Mouse (Mus musculus): Measurements from ENCODE around the gene Npnt. TPM values are rescaled to one million over a fixed set of nuclear protein-coding genes. Genes with fewer than 3 reads are reported as not detected.

The Npnt gene
- polyA plus RNA-seq, 1 experiment from 2014 or later, result 28.0 TPM

DNA sequence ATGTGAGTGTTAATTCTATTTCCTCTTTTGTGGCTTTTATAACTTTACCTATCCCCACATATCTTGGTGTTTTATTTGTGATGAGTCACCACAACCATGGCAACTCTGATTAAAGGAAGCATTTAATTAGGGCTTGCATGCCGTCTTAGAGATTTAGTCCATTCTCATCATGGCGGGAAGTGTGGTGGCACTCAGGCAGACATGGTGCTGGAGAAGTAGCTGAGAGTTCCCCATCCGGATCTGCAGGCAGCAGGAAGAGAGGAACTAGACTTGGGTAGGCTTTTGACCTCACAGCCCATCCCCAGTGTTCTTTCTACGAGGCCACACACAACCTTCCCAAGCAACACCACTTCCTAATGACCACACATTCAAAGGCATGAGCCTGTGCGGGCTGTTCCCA lies 16.2 kb upstream of the Npnt start:
- no peak for ATAC-seq (ENCODE audit: low FRiP score, low TSS enrichment)
- 83% methylated on average over 5 of the region's 5 CpGs for WGBS

DNA sequence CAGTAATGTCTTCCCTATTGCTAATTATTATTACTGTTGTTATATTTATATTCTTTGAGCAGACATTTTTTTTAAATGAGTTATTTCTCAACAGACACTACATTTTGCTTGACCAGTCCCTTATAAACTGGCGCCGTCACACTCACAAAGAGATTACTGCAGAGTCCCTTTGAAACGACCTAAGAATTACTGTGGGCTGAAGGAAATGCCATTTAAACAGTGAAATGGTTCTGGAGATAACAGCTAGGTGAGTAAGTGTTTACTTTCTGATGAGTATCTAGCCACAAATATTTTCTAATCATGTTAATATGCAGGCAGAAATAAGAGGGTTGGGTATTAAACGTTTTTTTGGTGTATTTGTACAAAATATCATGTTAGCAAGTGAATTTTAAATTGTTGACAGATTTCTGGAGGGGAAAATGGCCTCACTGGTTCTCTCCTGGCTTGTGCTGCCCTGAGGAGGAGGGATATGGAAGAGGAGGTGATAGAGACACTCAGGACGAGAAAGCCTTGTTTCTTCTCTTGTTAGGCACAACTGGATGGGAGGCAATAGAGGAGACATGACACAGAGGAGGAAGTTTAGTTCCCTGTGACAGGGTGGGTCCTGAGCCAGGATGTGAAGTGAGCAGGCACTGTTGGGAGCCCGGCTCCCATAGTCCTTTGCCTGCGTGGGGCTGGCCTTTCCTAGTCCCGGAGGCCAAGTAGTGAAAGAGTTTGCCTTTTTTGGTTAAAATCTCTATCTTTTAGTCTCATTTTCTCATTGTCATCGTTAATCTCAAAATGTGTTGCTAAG lies 14.8 kb upstream of the Npnt start:
- no peak overlapping the region for H3K4me2 ChIP-seq (ENCODE audit: low read length)
- no peaks in the 10 kb centered on the region for H3K9me3 ChIP-seq (ENCODE audit: control insufficient read depth, low read length)
- no peak overlapping the region for H3K27ac ChIP-seq (replicated peaks; ENCODE audit: low read depth, low read length)
- no peaks in the 10 kb centered on the region for H3K27me3 ChIP-seq (ENCODE audit: control insufficient read depth, insufficient read depth, low read length)
- no peaks in the 10 kb centered on the region for H3K4me1 ChIP-seq (ENCODE audit: control insufficient read depth, insufficient read depth, low read length)
- no peak for ATAC-seq (ENCODE audit: low FRiP score, low TSS enrichment)
- WGBS, result 73% methylated on average over 9 of the region's 9 CpGs
- no peak for DNase-seq
- no peaks in the 10 kb centered on the region for H3K36me3 ChIP-seq (ENCODE audit: control insufficient read depth, insufficient read depth, low read length)
- no peak overlapping the region for H3K9ac ChIP-seq (replicated peaks; ENCODE audit: low read length)
- no peak overlapping the region for H3K4me3 ChIP-seq (replicated peaks; ENCODE audit: low read depth, low read length)

More for the DNA sequence above, 16.2 kb upstream of the Npnt start:
- Histone ChIP-seq H3K36me3 (ENCODE audit: control insufficient read depth, insufficient read depth, low read length) (no peaks in the 10 kb centered on the region), H3K27ac (replicated peaks; ENCODE audit: low read depth, low read length) (no peak overlapping the region), H3K9me3 (ENCODE audit: control insufficient read depth, low read length) (no peaks in the 10 kb centered on the region), H3K4me3 (replicated peaks; ENCODE audit: low read depth, low read length) (no peak overlapping the region), H3K9ac (replicated peaks; ENCODE audit: low read length) (no peak overlapping the region), H3K4me2 (ENCODE audit: low read length) (no peak overlapping the region), H3K27me3 (ENCODE audit: control insufficient read depth, insufficient read depth, low read length) (no peaks in the 10 kb centered on the region), H3K4me1 (ENCODE audit: control insufficient read depth, insufficient read depth, low read length) (no peaks in the 10 kb centered on the region)
- DNase-seq, result no peak

DNA sequence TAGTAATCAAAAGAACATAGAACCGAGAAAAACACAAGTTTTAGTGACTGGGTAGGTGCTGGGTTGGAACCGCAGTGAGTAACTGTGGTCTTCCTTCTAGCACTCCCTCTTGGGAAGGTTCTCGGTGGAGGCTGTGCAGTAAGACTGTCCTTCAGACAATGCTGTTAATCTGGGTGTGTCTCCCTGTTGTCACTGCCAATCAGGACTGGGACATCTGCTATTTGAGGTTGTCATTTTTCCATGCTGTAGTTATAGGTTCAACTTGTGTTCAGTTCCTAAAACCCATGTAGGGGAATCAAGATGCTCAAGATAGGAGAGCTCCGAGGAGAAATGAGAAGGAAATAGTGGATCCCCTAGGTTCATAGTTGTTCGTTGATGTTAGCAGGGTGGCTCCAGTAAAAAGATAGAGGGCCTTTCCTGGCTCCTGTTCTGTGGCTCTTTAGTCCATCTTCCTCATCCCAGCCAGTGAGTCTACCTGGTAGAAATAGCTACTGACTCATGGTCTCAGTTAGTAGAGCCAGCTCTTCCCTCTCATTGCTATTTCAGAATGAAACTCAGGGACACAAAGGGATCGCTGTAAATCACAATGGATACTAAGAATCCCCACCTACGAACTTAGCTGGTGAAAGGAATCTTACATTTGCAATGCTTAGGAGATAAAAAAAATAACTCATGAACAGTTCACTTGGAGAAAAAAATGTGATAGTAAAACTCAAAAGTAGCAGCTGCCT lies 12.7 kb upstream of the Npnt start:
- WGBS, result 91% methylated on average over 7 of the region's 7 CpGs

DNA sequence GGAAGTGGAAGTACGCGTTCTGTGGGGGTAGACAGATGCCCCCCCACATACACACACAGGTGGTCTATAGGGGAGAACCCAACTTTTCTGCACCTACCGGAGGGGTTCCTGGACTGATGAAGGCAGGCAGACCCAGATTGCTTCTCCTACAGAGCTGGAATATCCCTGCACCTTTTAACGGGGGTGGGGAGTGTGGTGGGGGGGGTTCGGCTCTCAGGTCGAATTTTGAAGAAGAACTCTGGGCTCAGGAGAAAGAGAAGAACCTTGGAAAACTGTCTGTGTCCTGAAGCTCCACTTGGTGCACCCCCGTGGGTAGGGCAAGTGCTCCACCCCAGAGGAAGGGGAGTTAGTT lies 414 bp upstream of the Npnt start:
- no peaks in the 10 kb centered on the region for H3K36me3 ChIP-seq (ENCODE audit: control insufficient read depth, insufficient read depth, low read length)
- DNase-seq (no peak), ATAC-seq (ENCODE audit: low FRiP score, low TSS enrichment) (no peak)
- peak overlapping the region; percentile 98 for H3K4me2 ChIP-seq (ENCODE audit: low read length)
- H3K9me3 ChIP-seq (ENCODE audit: control insufficient read depth, low read length), result no peaks in the 10 kb centered on the region
- peaks cover 11% of the 10 kb centered on the region; the same call in 1 of the 2 replicates for H3K4me1 ChIP-seq (ENCODE audit: control insufficient read depth, insufficient read depth, low read length)
- H3K27me3 ChIP-seq (ENCODE audit: control insufficient read depth, insufficient read depth, low read length), result peaks cover 3% of the 10 kb centered on the region; the same call in 1 of the 2 replicates
- 5% methylated on average over 7 of the region's 7 CpGs for WGBS
- H3K4me3 ChIP-seq (replicated peaks; ENCODE audit: low read depth, low read length), result peak overlapping the region; percentile 71
- peak overlapping the region; percentile 66 for H3K9ac ChIP-seq (replicated peaks; ENCODE audit: low read length)
- no peak overlapping the region for H3K27ac ChIP-seq (replicated peaks; ENCODE audit: low read depth, low read length)

More for the DNA sequence above, 12.7 kb upstream of the Npnt start:
- DNase-seq, result no peak
- Histone ChIP-seq H3K4me1 (ENCODE audit: control insufficient read depth, insufficient read depth, low read length) (no peaks in the 10 kb centered on the region), H3K4me3 (replicated peaks; ENCODE audit: low read depth, low read length) (no peak overlapping the region), H3K27ac (replicated peaks; ENCODE audit: low read depth, low read length) (no peak overlapping the region), H3K27me3 (ENCODE audit: control insufficient read depth, insufficient read depth, low read length) (no peaks in the 10 kb centered on the region), H3K36me3 (ENCODE audit: control insufficient read depth, insufficient read depth, low read length) (no peaks in the 10 kb centered on the region), H3K9me3 (ENCODE audit: control insufficient read depth, low read length) (no peaks in the 10 kb centered on the region), H3K9ac (replicated peaks; ENCODE audit: low read length) (no peak overlapping the region), H3K4me2 (ENCODE audit: low read length) (no peak overlapping the region)
- no peak for ATAC-seq (ENCODE audit: low FRiP score, low TSS enrichment)

DNA sequence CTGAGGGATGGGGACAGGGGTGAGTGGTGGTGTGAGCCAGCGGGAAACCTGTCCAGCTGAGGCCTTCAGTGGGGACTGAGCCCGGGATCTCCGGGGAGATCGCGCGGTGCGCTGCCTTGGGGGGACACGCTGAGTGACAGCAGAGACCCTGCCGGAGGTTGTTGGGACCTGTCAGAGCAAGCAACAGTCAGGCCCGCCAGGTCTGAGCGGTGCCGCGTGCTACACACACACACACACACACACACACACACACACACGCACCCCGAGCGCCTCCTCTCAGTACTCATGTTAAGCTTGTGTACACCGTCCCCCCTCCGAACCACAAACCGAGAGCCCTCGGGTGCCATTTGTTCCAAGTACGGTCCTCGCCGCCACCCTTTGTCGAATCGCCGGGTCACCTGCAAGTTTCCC lies 706 bp downstream of the Npnt start:
- Histone ChIP-seq H3K9me3 (ENCODE audit: control insufficient read depth, low read length) (no peaks in the 10 kb centered on the region), H3K4me2 (ENCODE audit: low read length) (peak overlapping the region; percentile 98), H3K27ac (replicated peaks; ENCODE audit: low read depth, low read length) (no peak overlapping the region), H3K9ac (replicated peaks; ENCODE audit: low read length) (peak overlapping the region; percentile 66), H3K4me3 (replicated peaks; ENCODE audit: low read depth, low read length) (peak overlapping the region; percentile 71), H3K27me3 (ENCODE audit: control insufficient read depth, insufficient read depth, low read length) (peaks cover 3% of the 10 kb centered on the region; the same call in 1 of the 2 replicates), H3K4me1 (ENCODE audit: control insufficient read depth, insufficient read depth, low read length) (peaks cover 11% of the 10 kb centered on the region; the same call in 1 of the 2 replicates), H3K36me3 (ENCODE audit: control insufficient read depth, insufficient read depth, low read length) (no peaks in the 10 kb centered on the region)
- 0% methylated on average over 26 of the region's 26 CpGs for WGBS
- ATAC-seq (ENCODE audit: low FRiP score, low TSS enrichment) (peak; percentile 70), DNase-seq (peak; percentile 67)

DNA sequence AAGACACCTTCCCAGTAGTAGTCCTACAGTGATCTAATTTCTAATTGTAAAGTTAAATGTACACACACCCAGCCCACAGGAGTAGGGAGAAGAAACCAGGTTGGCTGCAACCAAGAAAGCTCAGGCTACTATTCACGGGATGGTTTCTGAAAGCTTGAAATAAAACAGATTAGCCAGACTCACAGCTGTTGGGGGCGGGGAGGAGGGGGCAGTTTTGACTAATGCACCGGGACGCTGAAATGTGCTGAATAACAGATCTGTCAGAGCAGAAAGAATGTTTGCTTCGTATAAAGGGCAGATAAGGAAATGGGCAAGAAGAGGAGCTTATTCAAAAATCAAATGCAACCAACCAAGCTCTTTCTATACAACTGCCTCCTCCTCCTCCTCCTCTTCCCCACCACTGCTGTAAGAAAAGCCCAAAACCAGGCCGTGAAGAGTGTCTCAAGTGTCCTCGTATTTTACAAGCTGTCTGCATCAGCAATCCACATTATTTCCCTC lies 1.7 kb downstream of the Npnt start:
- Histone ChIP-seq H3K27me3 (ENCODE audit: control insufficient read depth, insufficient read depth, low read length) (peaks cover 3% of the 10 kb centered on the region; the same call in 1 of the 2 replicates), H3K27ac (replicated peaks; ENCODE audit: low read depth, low read length) (no peak overlapping the region), H3K4me2 (ENCODE audit: low read length) (peak overlapping the region; percentile 98), H3K9me3 (ENCODE audit: control insufficient read depth, low read length) (no peaks in the 10 kb centered on the region), H3K4me3 (replicated peaks; ENCODE audit: low read depth, low read length) (peak overlapping the region; percentile 71), H3K36me3 (ENCODE audit: control insufficient read depth, insufficient read depth, low read length) (no peaks in the 10 kb centered on the region), H3K4me1 (ENCODE audit: control insufficient read depth, insufficient read depth, low read length) (peaks cover 11% of the 10 kb centered on the region; the same call in 1 of the 2 replicates), H3K9ac (replicated peaks; ENCODE audit: low read length) (no peak overlapping the region)
- WGBS, result 5% methylated on average over 7 of the region's 7 CpGs
- peak; percentile 35 for DNase-seq
- ATAC-seq (ENCODE audit: low FRiP score, low TSS enrichment), result no peak

DNA sequence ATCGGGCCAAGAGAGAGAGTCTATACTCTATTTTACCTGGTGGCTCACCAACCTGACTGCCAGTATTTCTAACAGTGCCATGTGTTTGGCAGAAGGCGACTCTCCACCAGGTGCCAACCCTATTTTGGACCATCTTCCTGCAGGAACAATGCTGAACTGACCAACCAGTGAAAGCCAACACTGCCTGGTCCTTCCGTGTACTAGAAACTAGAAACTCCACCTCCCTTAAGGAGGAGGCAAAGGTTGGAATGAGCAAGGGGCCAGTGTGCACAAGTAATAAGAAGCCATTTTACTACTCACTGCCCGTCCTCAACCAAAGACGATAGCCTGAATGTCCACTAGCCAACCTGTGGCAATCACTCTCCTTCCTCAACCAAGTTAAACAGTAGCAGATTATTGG lies 4.0 kb downstream of the Npnt start:
- Histone ChIP-seq H3K4me2 (ENCODE audit: low read length) (no peak overlapping the region), H3K36me3 (ENCODE audit: control insufficient read depth, insufficient read depth, low read length) (no peaks in the 10 kb centered on the region), H3K27ac (replicated peaks; ENCODE audit: low read depth, low read length) (no peak overlapping the region), H3K9me3 (ENCODE audit: control insufficient read depth, low read length) (no peaks in the 10 kb centered on the region), H3K27me3 (ENCODE audit: control insufficient read depth, insufficient read depth, low read length) (peaks cover 3% of the 10 kb centered on the region; the same call in 1 of the 2 replicates), H3K9ac (replicated peaks; ENCODE audit: low read length) (no peak overlapping the region), H3K4me3 (replicated peaks; ENCODE audit: low read depth, low read length) (no peak overlapping the region), H3K4me1 (ENCODE audit: control insufficient read depth, insufficient read depth, low read length) (peaks cover 11% of the 10 kb centered on the region; the same call in 1 of the 2 replicates)
- no peak for DNase-seq
- WGBS, result 96% methylated on average over 5 of the region's 5 CpGs
- ATAC-seq (ENCODE audit: low FRiP score, low TSS enrichment), result no peak

DNA sequence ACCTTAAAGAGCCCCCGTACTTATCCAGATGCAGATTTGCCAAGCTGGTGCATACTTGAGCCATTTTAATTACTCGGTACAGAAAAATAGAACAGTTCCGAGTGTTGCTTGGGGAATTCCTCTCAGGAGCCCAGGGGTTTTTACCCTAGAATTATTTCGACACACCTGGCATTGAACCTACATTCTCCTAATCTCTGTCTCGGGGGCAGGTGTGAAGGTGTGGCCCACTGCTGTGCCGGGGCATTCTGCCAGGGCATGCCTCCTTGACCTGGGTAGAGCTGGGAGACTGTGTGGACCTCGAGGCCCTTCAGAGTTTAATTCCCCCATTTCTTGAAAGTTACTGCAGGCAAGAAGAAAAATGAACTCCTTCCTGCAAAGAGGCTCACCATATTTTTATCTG lies 4.4 kb downstream of the Npnt start:
- no peak for ATAC-seq (ENCODE audit: low FRiP score, low TSS enrichment)
- no peak overlapping the region for H3K27ac ChIP-seq (replicated peaks; ENCODE audit: low read depth, low read length)
- H3K4me1 ChIP-seq (ENCODE audit: control insufficient read depth, insufficient read depth, low read length), result peaks cover 11% of the 10 kb centered on the region; the same call in 1 of the 2 replicates
- H3K9me3 ChIP-seq (ENCODE audit: control insufficient read depth, low read length), result no peaks in the 10 kb centered on the region
- no peaks in the 10 kb centered on the region for H3K36me3 ChIP-seq (ENCODE audit: control insufficient read depth, insufficient read depth, low read length)
- H3K4me3 ChIP-seq (replicated peaks; ENCODE audit: low read depth, low read length), result no peak overlapping the region
- peaks cover 3% of the 10 kb centered on the region; the same call in 1 of the 2 replicates for H3K27me3 ChIP-seq (ENCODE audit: control insufficient read depth, insufficient read depth, low read length)
- H3K9ac ChIP-seq (replicated peaks; ENCODE audit: low read length), result no peak overlapping the region
- H3K4me2 ChIP-seq (ENCODE audit: low read length), result no peak overlapping the region
- WGBS, result 88% methylated on average over 7 of the region's 7 CpGs
- no peak for DNase-seq
